In the genomic region with DNA sequence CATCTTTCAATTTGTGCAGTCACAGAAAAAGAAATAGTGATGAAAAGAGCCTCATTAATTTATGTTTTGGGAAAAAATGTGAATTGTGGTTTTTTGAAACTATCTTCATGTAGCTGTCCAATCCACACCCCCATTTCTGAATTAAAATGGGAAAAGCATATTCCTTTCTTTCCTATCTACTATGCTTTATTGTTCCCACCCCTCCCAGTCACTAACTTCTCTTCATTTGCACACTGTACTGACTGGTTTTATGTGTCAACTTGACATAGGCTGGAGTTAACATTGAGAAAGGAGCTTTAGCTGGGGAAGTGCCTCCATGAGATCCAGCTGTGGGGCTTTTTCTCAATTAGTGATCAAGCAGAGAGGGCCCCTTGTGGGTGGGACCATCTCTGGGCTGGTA, we compare ENCODE assay signal across 23 mouse cellular contexts.
A peak's percentile ranks its signal among the peaks of the same experiment; 100 is the strongest.
DNase-seq lines count a peak whose midpoint lies in the region; ATAC-seq and TF ChIP-seq lines count a peak whose summit lies in the region.
"Had no signal": no experiment of that assay in that cellular context is flagged by ENCODE, and none has a peak within 500 bp of the region (broad histone marks: within the 10 kb centered on the region; RNA-seq: fewer than 3 reads in every experiment).

No protein-coding gene starts in this region.

- TF ChIP-seq CTCF in layer of hippocampus, adult 2 months (conservative IDR thresholded peaks at IDR 0.05) = no peak
- no peak for TF ChIP-seq CTCF in midbrain, postnatal 0 days (IDR thresholded peaks at IDR 0.05)

- H3K4me2 ChIP-seq in midbrain, embryonic 15.5 days = no peak overlapping the region
- H3K4me2 ChIP-seq in midbrain, embryonic 13.5 days (replicated peaks) = no peak overlapping the region
- H3K4me2 ChIP-seq in midbrain, postnatal 0 days (ENCODE audit: low read depth, low read length, poor library complexity, severe bottlenecking) = no peak overlapping the region
- H3K4me2 ChIP-seq: embryonic facial prominence, embryonic 12.5 days; forebrain, embryonic 13.5 days; forebrain, embryonic 15.5 days had no signal

- H3K36me3 ChIP-seq in midbrain, embryonic 15.5 days (replicated peaks) = no peaks in the 10 kb centered on the region
- no peaks in the 10 kb centered on the region for H3K36me3 ChIP-seq in midbrain, embryonic 13.5 days
- no peaks in the 10 kb centered on the region for H3K36me3 ChIP-seq in midbrain, postnatal 0 days (ENCODE audit: insufficient read depth, low read length)
- H3K36me3 ChIP-seq: embryonic facial prominence, embryonic 10.5 days; embryonic facial prominence, embryonic 12.5 days; forebrain, embryonic 15.5 days; G1E had no signal

- no peaks in the 10 kb centered on the region for H3K27me3 ChIP-seq in midbrain, embryonic 15.5 days (replicated peaks)
- no peaks in the 10 kb centered on the region for H3K27me3 ChIP-seq in midbrain, embryonic 13.5 days
- H3K27me3 ChIP-seq in midbrain, postnatal 0 days (ENCODE audit: insufficient read depth, low read length) = no peaks in the 10 kb centered on the region
- H3K27me3 ChIP-seq: CH12.LX; embryonic facial prominence, embryonic 12.5 days; forebrain, embryonic 13.5 days; forebrain, embryonic 15.5 days had no signal

- H3K4me1 ChIP-seq in midbrain, embryonic 15.5 days = no peaks in the 10 kb centered on the region
- H3K4me1 ChIP-seq in midbrain, embryonic 13.5 days (replicated peaks) = peaks cover 8% of the 10 kb centered on the region
- H3K4me1 ChIP-seq in midbrain, postnatal 0 days (ENCODE audit: insufficient read depth, low read length) = no peaks in the 10 kb centered on the region
- H3K4me1 ChIP-seq: embryonic facial prominence, embryonic 10.5 days; embryonic facial prominence, embryonic 12.5 days; forebrain, embryonic 13.5 days; forebrain, embryonic 15.5 days had no signal

- H3K27ac ChIP-seq in layer of hippocampus, adult 2 months = peak overlapping the region; percentile 9; the same call in 1 of the 2 replicates
- peak overlapping the region; percentile 62 for H3K27ac ChIP-seq in midbrain, embryonic 15.5 days
- no peak overlapping the region for H3K27ac ChIP-seq in midbrain, embryonic 13.5 days
- H3K27ac ChIP-seq in midbrain, postnatal 0 days (ENCODE audit: low read depth, low read length) = 0 out of 2 replicates have a peak overlapping the region, but pooled peaks have one; percentile 13
- H3K27ac ChIP-seq: embryonic facial prominence, embryonic 10.5 days; embryonic facial prominence, embryonic 12.5 days; forebrain, embryonic 13.5 days; forebrain, embryonic 15.5 days had no signal

- no peak overlapping the region for H3K4me3 ChIP-seq in layer of hippocampus, adult 2 months
- no peak overlapping the region for H3K4me3 ChIP-seq in midbrain, embryonic 15.5 days
- no peak overlapping the region for H3K4me3 ChIP-seq in midbrain, embryonic 13.5 days (replicated peaks)
- H3K4me3 ChIP-seq in midbrain, postnatal 0 days (ENCODE audit: low read depth, low read length) = no peak overlapping the region
- H3K4me3 ChIP-seq: embryonic facial prominence, embryonic 10.5 days; embryonic facial prominence, embryonic 12.5 days; forebrain, embryonic 13.5 days; forebrain, embryonic 15.5 days had no signal

- ATAC-seq in midbrain, embryonic 15.5 days (replicated peaks) = peak; percentile 55; the same call in 1 of the 2 replicates
- no peak for ATAC-seq in midbrain, embryonic 13.5 days
- ATAC-seq in midbrain, postnatal 0 days (ENCODE audit: low FRiP score) = peak; percentile 50; the same call in 1 of the 2 replicates
- ATAC-seq: activated CD4-positive, CD25-positive, alpha-beta regulatory T cell, adult 4 months; CD4-positive, CD25-positive, alpha-beta regulatory T cell, adult 4 months; Patski had no signal

- H3K9ac ChIP-seq in midbrain, embryonic 15.5 days = no peak overlapping the region
- H3K9ac ChIP-seq in midbrain, embryonic 13.5 days (replicated peaks) = no peak overlapping the region
- no peak overlapping the region for H3K9ac ChIP-seq in midbrain, postnatal 0 days (replicated peaks; ENCODE audit: low read length, poor library complexity, severe bottlenecking)
- H3K9ac ChIP-seq: embryonic facial prominence, embryonic 12.5 days; forebrain, embryonic 13.5 days; forebrain, embryonic 15.5 days had no signal

- no peak for DNase-seq in layer of hippocampus, adult 2 months (ENCODE audit: low spot score in 2 of 2)
- DNase-seq in layer of hippocampus, postnatal 25 days (ENCODE audit: extremely low spot score in 1 of 2, low spot score in 1 of 2) = no peak
- DNase-seq in midbrain, postnatal 0 days (ENCODE audit: low spot score) = no peak
- DNase-seq: adrenal gland, adult 8-10 months; adrenal gland, postnatal 14 days; adrenal gland, postnatal 36 days; B cell, adult 2 months; cerebellum, adult 11-12 months; cerebellum, adult 2 months; cerebellum, adult 9-10 months; cerebellum, postnatal 10 days; cerebellum, postnatal 25 days had no signal

- H3K9me3 ChIP-seq in midbrain, embryonic 15.5 days = no peaks in the 10 kb centered on the region
- no peaks in the 10 kb centered on the region for H3K9me3 ChIP-seq in midbrain, embryonic 13.5 days
- H3K9me3 ChIP-seq in midbrain, postnatal 0 days (ENCODE audit: low read length) = no peaks in the 10 kb centered on the region
- H3K9me3 ChIP-seq: embryonic facial prominence, embryonic 10.5 days; embryonic facial prominence, embryonic 12.5 days; forebrain, embryonic 13.5 days; forebrain, embryonic 15.5 days; G1E had no signal
